Mouse (Mus musculus) C2C12 (cell line): ENCODE data around the gene Eif2ak4. TPM values are rescaled to one million over a fixed set of nuclear protein-coding genes. Genes with fewer than 3 reads are reported as not detected.

Experiments
- H3K27me3 ChIP-seq: one replicate; pipeline ENCODE4 v1.6.1; 2011; ENCODE audit not compliant: control insufficient read depth, insufficient read depth, insufficient read length
- H3K36me3 ChIP-seq: one replicate; pipeline ENCODE4 v1.6.1; 2011; ENCODE audit not compliant: control insufficient read depth, insufficient read depth
- H3K4me3 ChIP-seq: one replicate; pipeline ENCODE4 v1.5.1; 2011; ENCODE audit warnings: mild to moderate bottlenecking, control low read depth; ENCODE audit not compliant: poor library complexity, insufficient read depth, severe bottlenecking
- H3K79me2 ChIP-seq: one replicate; pipeline ENCODE4 v1.6.1; 2011; ENCODE audit not compliant: control insufficient read depth, insufficient read depth
- H3K79me3 ChIP-seq: one replicate; pipeline ENCODE4 v1.6.1; 2011; ENCODE audit warnings: low read depth, control low read depth
- H3ac ChIP-seq: one replicate; pipeline ENCODE3; 2011; ENCODE audit warnings: low read depth; ENCODE audit not compliant: control insufficient read depth, insufficient read length
- CEBPB ChIP-seq: IDR thresholded peaks from one replicate; pipeline ENCODE4 v1.6.1; 2011; ENCODE audit warnings: low read depth, mild to moderate bottlenecking, control low read depth, moderate library complexity
- CTCF ChIP-seq: IDR thresholded peaks from one replicate; pipeline ENCODE4 v1.5.1; 2011; ENCODE audit not compliant: control insufficient read depth, insufficient read depth, insufficient read length
- FOSL1 ChIP-seq: IDR thresholded peaks from one replicate; pipeline ENCODE4 v1.8.0; 2011; ENCODE audit warnings: mild to moderate bottlenecking, low read length; ENCODE audit not compliant: poor library complexity, insufficient read depth, severe bottlenecking
- MAX ChIP-seq: IDR thresholded peaks from one replicate; pipeline ENCODE4 v1.6.1; 2011; ENCODE audit warnings: mild to moderate bottlenecking, control low read depth
- MYOD1 ChIP-seq: IDR thresholded peaks from one replicate; pipeline ENCODE4 v1.6.1; 2011; ENCODE audit warnings: low read depth; ENCODE audit not compliant: control insufficient read depth, insufficient read length
- MYOG ChIP-seq: IDR thresholded peaks from one replicate; pipeline ENCODE4 v1.6.1; 2011; ENCODE audit not compliant: control insufficient read depth, insufficient read length; ENCODE audit errors: extremely low read depth
- USF1 ChIP-seq: IDR thresholded peaks from one replicate; pipeline ENCODE4 v1.6.1; 2011; ENCODE audit warnings: low read depth, mild to moderate bottlenecking, control low read depth, moderate library complexity
- polyA plus RNA-seq: library from polyadenylated mRNA; unstranded; fragments of >200 nt; fragmentation: generic; extraction: Trizol; gene quantifications from one replicate; pipeline ENCODE4 v1.2.1, GENCODE M21; 2012; ENCODE audit warnings: missing spikeins

The Eif2ak4 gene
- polyA plus RNA-seq, 1 experiment: 6.6 TPM

GRCm38 (mm10) chr2:118509688-118510446 lies 121.4 kb downstream of the Eif2ak4 start:
- Histone ChIP-seq H3ac (no peak overlapping the region), H3K79me2 (no peaks in the 10 kb centered on the region), H3K4me3 (no peak overlapping the region), H3K79me3 (no peaks in the 10 kb centered on the region), H3K36me3 (no peaks in the 10 kb centered on the region), H3K27me3 (no peaks in the 10 kb centered on the region)
- no peak for TF ChIP-seq CTCF
- no peak for TF ChIP-seq MYOD1
- no peak for TF ChIP-seq CEBPB
- no peak for TF ChIP-seq FOSL1
- no peak for TF ChIP-seq USF1
- no peak for TF ChIP-seq MAX
- no peak for TF ChIP-seq MYOG

DNA sequence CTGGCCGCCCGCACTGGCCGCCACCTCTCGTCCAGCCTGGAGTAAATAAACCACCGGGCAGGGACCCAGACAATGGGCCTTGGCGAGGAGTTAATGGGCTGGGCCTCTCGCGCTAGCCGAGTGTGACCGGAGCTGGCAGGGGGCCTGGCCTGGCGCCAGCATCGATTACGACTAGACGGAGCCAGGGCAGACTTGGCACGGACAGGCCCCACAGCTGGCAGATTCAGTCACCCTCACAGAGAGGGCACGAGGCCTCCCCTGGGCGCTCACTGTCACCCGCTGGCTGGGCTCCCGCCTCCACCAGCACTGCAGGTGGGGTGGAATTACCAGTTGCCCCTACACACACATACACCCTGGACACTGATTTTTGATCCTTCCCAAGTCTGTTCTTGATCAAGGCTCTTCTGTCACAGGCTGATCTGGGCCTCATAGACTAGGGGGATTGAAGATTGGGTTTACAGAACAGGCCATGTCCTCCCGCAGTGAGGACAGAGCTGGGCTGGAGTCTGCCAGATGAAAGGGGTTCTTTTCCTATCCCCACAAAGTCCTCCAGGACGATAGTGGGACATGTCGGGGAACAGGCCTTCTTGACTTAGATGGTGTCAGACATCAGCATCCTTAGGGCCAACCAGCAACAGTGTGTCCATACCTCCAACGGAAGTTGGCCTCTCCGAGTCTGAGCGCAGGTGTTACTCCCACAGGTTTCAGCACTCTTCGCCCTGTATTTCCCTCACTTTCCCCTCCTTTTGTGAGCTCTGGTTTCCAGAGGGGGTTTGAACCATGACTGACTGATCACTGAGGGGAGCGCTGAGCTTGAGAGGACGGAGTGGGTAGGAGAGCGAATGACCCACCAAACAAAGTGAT lies 122.3 kb downstream of the Eif2ak4 start:
- no peaks in the 10 kb centered on the region for H3K79me3 ChIP-seq
- H3K79me2 ChIP-seq: no peaks in the 10 kb centered on the region
- H3K27me3 ChIP-seq: no peaks in the 10 kb centered on the region
- TF ChIP-seq MYOD1 (peak; percentile 73), CTCF (no peak)
- no peak overlapping the region for H3ac ChIP-seq
- no peak overlapping the region for H3K4me3 ChIP-seq
- no peaks in the 10 kb centered on the region for H3K36me3 ChIP-seq

GRCm38 (mm10) chr2:118511779-118512417 lies 123.5 kb downstream of the Eif2ak4 start:
- no peak overlapping the region for H3K4me3 ChIP-seq
- no peaks in the 10 kb centered on the region for H3K79me2 ChIP-seq
- H3K27me3 ChIP-seq: no peaks in the 10 kb centered on the region
- H3K79me3 ChIP-seq: no peaks in the 10 kb centered on the region
- H3ac ChIP-seq: no peak overlapping the region
- TF ChIP-seq MAX (no peak), USF1 (no peak), FOSL1 (no peak), MYOD1 (no peak), MYOG (no peak), CTCF (no peak), CEBPB (no peak)
- H3K36me3 ChIP-seq: no peaks in the 10 kb centered on the region

DNA sequence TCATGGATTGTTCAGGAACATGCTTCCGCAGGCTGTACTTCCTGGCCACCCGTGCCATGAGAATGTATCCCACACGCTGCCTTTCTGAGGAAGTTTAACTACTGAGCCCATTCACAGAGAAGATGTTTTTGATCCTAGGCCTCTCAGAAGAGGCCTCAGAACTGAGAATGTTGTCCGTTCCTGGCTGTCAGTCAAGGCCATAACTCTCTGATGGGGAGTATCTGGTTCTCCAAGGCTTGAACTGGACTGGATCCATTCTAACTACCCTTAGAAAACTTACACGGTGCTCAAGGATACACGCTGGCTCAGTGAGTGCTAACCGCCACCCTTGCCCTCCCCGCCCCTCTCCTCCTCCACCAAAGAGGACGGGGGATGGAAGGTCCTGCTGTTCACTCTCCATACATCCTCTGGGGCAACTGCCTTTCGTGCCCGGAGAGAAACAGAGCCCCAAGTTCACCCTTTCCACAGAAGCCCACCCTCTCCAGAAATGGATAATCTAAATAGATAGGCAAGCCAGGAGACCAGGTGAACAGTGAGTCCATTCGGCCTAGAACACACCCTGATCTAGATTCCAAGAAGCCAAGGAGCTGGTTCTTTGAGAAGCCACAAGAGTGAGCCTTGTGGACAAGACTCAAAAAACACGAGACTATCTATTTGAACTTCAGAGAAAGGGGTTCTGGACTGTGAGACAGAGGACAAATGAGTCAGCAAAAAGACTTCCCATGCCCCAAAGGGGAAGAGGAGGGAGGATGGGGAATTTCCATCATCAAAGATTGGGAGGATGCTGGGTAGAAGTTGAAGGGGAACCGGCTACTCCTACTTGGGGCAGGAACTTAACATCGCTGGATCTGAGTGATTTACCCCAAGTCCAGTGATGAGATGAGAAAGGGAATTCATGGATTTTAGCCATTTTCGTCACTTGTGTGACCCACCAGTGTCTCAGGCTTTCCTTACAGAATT lies 124.3 kb downstream of the Eif2ak4 start:
- Histone ChIP-seq H3K4me3 (no peak overlapping the region), H3K36me3 (no peaks in the 10 kb centered on the region), H3ac (no peak overlapping the region), H3K79me2 (no peaks in the 10 kb centered on the region), H3K79me3 (no peaks in the 10 kb centered on the region), H3K27me3 (no peaks in the 10 kb centered on the region)
- TF ChIP-seq FOSL1 (no peak), MAX (no peak), MYOG (no peak), CEBPB (no peak), MYOD1 (no peak), USF1 (no peak), CTCF (no peak)
